Mouse (Mus musculus) neural tube, embryonic 10.5 days (tissue): Measurements from ENCODE around the gene Npff.

ENCODE experiments used
- DNase-seq: peaks from one replicate; pipeline ENCODE4 v3.0.0-alpha.2; 2017; ENCODE audit warnings: low spot score; ENCODE audit errors: extremely low spot score

Npff gene

GRCm38 (mm10) chr15:102524892-102525485 is at the start of gene Npff:
TSS of gene Npff (minus strand) at chr15:102524942.
- peak; percentile 80 for DNase-seq

- no peak for DNase-seq
Measured at GRCm38 (mm10) chr15:102572081-102572480, 47.3 kb upstream of the Npff start.

GRCm38 (mm10) chr15:102567849-102568248 is 43.1 kb upstream of the Npff start:
- DNase-seq: no peak

- DNase-seq: no peak
Measured at GRCm38 (mm10) chr15:102563681-102564080, 38.9 kb upstream of the Npff start.

- DNase-seq: no peak
Measured at GRCm38 (mm10) chr15:102563061-102563460, 38.3 kb upstream of the Npff start.

- no peak for DNase-seq
Measured at GRCm38 (mm10) chr15:102562491-102562890, 37.7 kb upstream of the Npff start.

- DNase-seq: no peak
Measured at GRCm38 (mm10) chr15:102557580-102557979, 32.8 kb upstream of the Npff start.

- no peak for DNase-seq
Measured at GRCm38 (mm10) chr15:102555581-102555980, 30.8 kb upstream of the Npff start.

GRCm38 (mm10) chr15:102552599-102552998 is 27.9 kb upstream of the Npff start:
- DNase-seq: no peak

GRCm38 (mm10) chr15:102547478-102547877 is 22.7 kb upstream of the Npff start:
- no peak for DNase-seq

- DNase-seq: no peak
Measured at GRCm38 (mm10) chr15:102546677-102547427, 22.1 kb upstream of the Npff start.

- no peak for DNase-seq
Measured at GRCm38 (mm10) chr15:102546246-102546645, 21.5 kb upstream of the Npff start.

GRCm38 (mm10) chr15:102544801-102545200 is 20.1 kb upstream of the Npff start:
- no peak for DNase-seq

GRCm38 (mm10) chr15:102533926-102534325 is 9.2 kb upstream of the Npff start:
- DNase-seq: no peak

GRCm38 (mm10) chr15:102532106-102532900 is 7.6 kb upstream of the Npff start:
- DNase-seq: no peak

GRCm38 (mm10) chr15:102531586-102531985 is 6.8 kb upstream of the Npff start:
- DNase-seq: no peak

- no peak for DNase-seq
Measured at GRCm38 (mm10) chr15:102530566-102530965, 5.8 kb upstream of the Npff start.

GRCm38 (mm10) chr15:102528396-102528795 is 3.7 kb upstream of the Npff start:
- DNase-seq: no peak

GRCm38 (mm10) chr15:102527936-102528335 is 3.2 kb upstream of the Npff start:
- no peak for DNase-seq

GRCm38 (mm10) chr15:102526111-102527002 is 1.6 kb upstream of the Npff start:
- no peak for DNase-seq

- no peak for DNase-seq
Measured at GRCm38 (mm10) chr15:102521480-102521879, 3.3 kb downstream of the Npff start.
